Mouse (Mus musculus): ENCODE measurements around the gene Arhgdia. TPM values are rescaled to one million over a fixed set of nuclear protein-coding genes. Genes with fewer than 3 reads are reported as not detected.

The Arhgdia gene
- total and polyA plus RNA-seq, 3 experiments, result 172 to 958 (median 417) TPM

DNA sequence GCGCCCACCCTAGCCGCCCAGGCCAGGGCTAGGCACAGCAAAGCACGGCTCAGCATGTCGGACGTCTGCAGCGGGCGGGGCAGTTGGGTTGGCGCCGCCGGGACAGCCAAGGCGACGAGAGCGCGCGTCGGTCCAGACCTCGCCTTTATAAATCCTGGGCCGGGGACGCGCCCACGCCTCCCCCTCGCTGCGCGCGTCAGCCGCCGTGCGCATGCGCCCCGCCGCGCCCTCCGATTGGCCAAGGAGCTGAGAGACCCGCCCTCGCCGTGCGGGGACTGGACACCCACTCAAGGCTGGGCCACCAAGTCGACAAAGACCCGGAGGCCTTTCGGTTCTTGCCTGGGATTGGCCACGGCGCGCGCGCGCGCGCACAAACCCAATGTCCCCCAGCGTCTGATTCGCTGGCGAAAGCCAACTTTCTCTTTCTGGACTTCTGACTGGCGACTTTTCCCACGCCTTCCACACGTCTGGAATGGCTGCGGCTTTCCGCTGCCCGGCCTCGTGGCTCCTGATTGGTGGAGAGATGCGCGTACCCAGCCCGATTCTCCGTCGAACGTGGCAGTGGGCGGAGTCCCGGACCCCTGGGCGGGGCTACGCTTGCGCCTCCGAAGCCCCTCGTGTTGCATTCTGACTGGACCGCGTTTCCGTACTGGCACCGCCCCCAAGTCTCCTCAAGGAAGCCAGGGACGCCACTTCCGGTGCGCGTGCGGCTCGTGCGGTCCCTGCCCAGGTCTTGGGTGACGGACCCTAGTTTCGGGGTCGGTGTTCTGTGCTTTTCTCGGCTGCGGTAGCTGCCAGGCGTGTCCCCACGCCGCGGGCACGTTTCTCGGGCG lies 8.5 kb downstream of the Arhgdia start, which contains the start of gene P4hb (continued):
- TF ChIP-seq ETS1 (conservative IDR thresholded peaks at IDR 0.05; ENCODE audit: low read depth, low read length) (peak; percentile 58), MAX (IDR thresholded peaks at IDR 0.05; ENCODE audit: low read length) (peak; percentile 88), BHLHE40 (IDR thresholded peaks at IDR 0.05; ENCODE audit: low read depth, low read length) (peak; percentile 99), UBTF (IDR thresholded peaks at IDR 0.05; ENCODE audit: low read depth, low read length) (no peak), CHD2 (IDR thresholded peaks at IDR 0.05; ENCODE audit: low read length) (peak; percentile 78; the same call in 1 of the 2 replicates), MAZ (IDR thresholded peaks at IDR 0.05; ENCODE audit: low read depth, low read length) (0 out of 2 replicates have a peak, but pooled peaks have one; percentile 31), EP300 (IDR thresholded peaks at IDR 0.05; ENCODE audit: low read length) (no peak), ZC3H11A (IDR thresholded peaks at IDR 0.05; ENCODE audit: low read depth, low read length) (no peak), USF2 (conservative IDR thresholded peaks at IDR 0.05; ENCODE audit: low read depth, low read length) (no peak; the same call in 1 of the 2 replicates)

GRCm38 (mm10) chr11:120572417-120572751 lies 9.0 kb downstream of the Arhgdia start:
- Histone ChIP-seq H3K9ac (ENCODE audit: insufficient read depth, low read depth) (peak overlapping the region; percentile 78), H3K4me1 (ENCODE audit: control insufficient read depth in 1 of 2, insufficient read depth in 2 of 2) (peaks cover 4 to 50% of the 10 kb centered on the region in 2 experiments), H3K4me2 (ENCODE audit: insufficient read depth, low read depth, poor library complexity, severe bottlenecking) (peak overlapping the region; percentile 79), H3K27me3 (replicated peaks) (no peaks in the 10 kb centered on the region), H3K27ac (ENCODE audit: insufficient read depth, low read depth) (peak overlapping the region; percentile 55), H3K9me3 (replicated peaks; ENCODE audit: low read length) (no peaks in the 10 kb centered on the region), H3K4me3 (replicated peaks in 1 of 3; ENCODE audit: low read depth in 2 of 3, low read length in 2 of 3, poor library complexity in 1 of 3) (peak overlapping the region; percentile 81 to 93 (median 91)), H3K79me2 (replicated peaks; ENCODE audit: control insufficient read depth, extremely low read depth, insufficient read depth, poor library complexity, severe bottlenecking) (peaks cover 41% of the 10 kb centered on the region), H3K36me3 (replicated peaks in 1 of 2; ENCODE audit: control insufficient read depth in 1 of 2, insufficient read depth in 1 of 2, low read length in 1 of 2) (peaks cover 36 to 48% of the 10 kb centered on the region in 2 experiments)
- TF ChIP-seq ELF1 (IDR thresholded peaks at IDR 0.05; ENCODE audit: low read depth, low read length) (no peak), ZNF384 (IDR thresholded peaks at IDR 0.05; ENCODE audit: low read depth, low read length) (no peak), CTCF (conservative IDR thresholded peaks at IDR 0.05 in 1 of 2, IDR thresholded peaks at IDR 0.05 in 1 of 2; ENCODE audit: low read depth in 2 of 2, low read length in 2 of 2) (no peak), RAD21 (IDR thresholded peaks at IDR 0.05; ENCODE audit: low read depth, low read length) (no peak), PAX5 (IDR thresholded peaks at IDR 0.05; ENCODE audit: low read length) (no peak), EP300 (IDR thresholded peaks at IDR 0.05; ENCODE audit: low read length) (no peak), MAZ (IDR thresholded peaks at IDR 0.05; ENCODE audit: low read depth, low read length) (no peak), TBP (conservative IDR thresholded peaks at IDR 0.05; ENCODE audit: low read depth, low read length) (no peak), SMC3 (IDR thresholded peaks at IDR 0.05; ENCODE audit: low read depth, low read length) (no peak), MEF2A (IDR thresholded peaks at IDR 0.05; ENCODE audit: borderline replicate concordance, low read depth, low read length) (no peak), TCF12 (IDR thresholded peaks at IDR 0.05; ENCODE audit: low read depth, low read length) (no peak), JUN (IDR thresholded peaks at IDR 0.05; ENCODE audit: insufficient read depth, low read depth, low read length) (no peak), BHLHE40 (IDR thresholded peaks at IDR 0.05; ENCODE audit: low read depth, low read length) (no peak), NELFE (IDR thresholded peaks at IDR 0.05; ENCODE audit: low read depth, low read length) (no peak), POLR2A (IDR thresholded peaks at IDR 0.05; ENCODE audit: low read depth, low read length) (no peak), POLR2AphosphoS2 (IDR thresholded peaks at IDR 0.05; ENCODE audit: low read depth, low read length) (no peak), MAX (IDR thresholded peaks at IDR 0.05; ENCODE audit: low read length) (no peak)
- in situ Hi-C loops (cut with MboI; ENCODE audit: low pct_ligation_motif_present, low pct_unique_long_range_greater_than_20kb, low sequenced_read_pairs) (no loop called here), dilution Hi-C loops (cut with MboI; ENCODE audit: extremely low pct_ligation_motif_present, extremely low pct_unique_long_range_greater_than_20kb, low sequenced_read_pairs) (no loop called here)
- no peak for DNase-seq (ENCODE audit: extremely low read depth)
